Mouse (Mus musculus): ENCODE results near the gene Dnajc27. TPM values are rescaled to one million over a fixed set of nuclear protein-coding genes. Genes with fewer than 3 reads are reported as not detected.

Dnajc27 gene
- polyA plus RNA-seq, 1 experiment from 2014 or later, result 14.8 TPM

Other genes starting within 250 kb of the Dnajc27 start
- gene Pomc, start 127.6 kb upstream of the Dnajc27 start, polyA plus RNA-seq (2015; fragmentation: Nextera tagmentation; extraction: Ambion mirVana), result 3.6 and 5.3 TPM in 2 replicates
- 36.2 and 38.2 TPM in 2 replicates for gene Efr3b, start 43.7 kb upstream of the Dnajc27 start, polyA plus RNA-seq (2015; fragmentation: Nextera tagmentation; extraction: Ambion mirVana)
- 7.0 and 7.1 TPM in 2 replicates for gene Adcy3, start 50.5 kb downstream of the Dnajc27 start, polyA plus RNA-seq (2015; fragmentation: Nextera tagmentation; extraction: Ambion mirVana)
- gene Ptrhd1, start 151.4 kb downstream of the Dnajc27 start, polyA plus RNA-seq (2015; fragmentation: Nextera tagmentation; extraction: Ambion mirVana), result 6.1 and 6.5 TPM in 2 replicates
- 9.0 and 10.3 TPM in 2 replicates for gene Cenpo, start 151.7 kb downstream of the Dnajc27 start, polyA plus RNA-seq (2015; fragmentation: Nextera tagmentation; extraction: Ambion mirVana)